Mouse (Mus musculus) skeletal muscle tissue, adult 2 months (tissue): ENCODE data around the gene Tubb2b.

Source experiments
- DNase-seq: peaks from one replicate; pipeline ENCODE4 v3.0.0-alpha.2; 2012; ENCODE audit warnings: low read depth, low spot score

The Tubb2b gene

DNA sequence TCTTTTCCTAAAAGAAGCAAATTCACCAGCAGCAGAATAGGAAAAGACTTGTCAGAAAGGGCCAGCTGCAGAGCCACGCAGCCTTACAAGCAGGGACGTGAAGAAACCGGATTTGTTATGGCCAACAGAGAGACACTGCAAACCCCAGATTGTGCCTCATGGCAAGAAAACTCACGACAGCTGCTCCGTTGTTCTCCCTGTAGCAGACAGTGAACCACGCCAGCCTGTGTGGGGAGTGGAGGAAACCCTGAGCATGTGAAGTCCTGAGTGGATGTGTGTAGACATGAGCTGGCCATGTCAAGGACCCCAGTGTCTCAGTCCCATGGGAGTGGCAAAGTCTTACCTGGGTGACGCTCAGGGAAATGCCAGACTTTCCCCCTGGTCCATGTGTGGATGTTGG lies 6.3 kb upstream of the Tubb2b start:
- no peak for DNase-seq

DNA sequence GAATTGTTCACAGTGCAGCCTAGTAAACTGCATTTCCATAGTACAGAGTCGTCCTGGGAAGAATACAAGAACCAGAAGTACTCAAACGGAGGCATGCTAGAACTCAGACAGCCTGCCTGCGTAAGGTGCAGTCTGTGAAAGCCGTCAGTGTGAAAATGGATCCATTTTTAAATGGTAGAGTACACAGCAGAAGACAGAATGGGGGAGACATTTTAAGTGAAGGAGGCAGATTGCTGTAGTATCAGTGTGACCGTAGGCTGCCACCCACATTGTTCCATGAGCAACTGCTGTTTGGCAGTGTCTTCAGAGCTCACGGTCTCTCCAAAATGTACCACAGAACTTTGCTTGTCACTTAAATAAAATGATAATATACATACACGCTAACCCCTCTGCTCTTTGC lies 4.0 kb upstream of the Tubb2b start:
- DNase-seq, result no peak

DNA sequence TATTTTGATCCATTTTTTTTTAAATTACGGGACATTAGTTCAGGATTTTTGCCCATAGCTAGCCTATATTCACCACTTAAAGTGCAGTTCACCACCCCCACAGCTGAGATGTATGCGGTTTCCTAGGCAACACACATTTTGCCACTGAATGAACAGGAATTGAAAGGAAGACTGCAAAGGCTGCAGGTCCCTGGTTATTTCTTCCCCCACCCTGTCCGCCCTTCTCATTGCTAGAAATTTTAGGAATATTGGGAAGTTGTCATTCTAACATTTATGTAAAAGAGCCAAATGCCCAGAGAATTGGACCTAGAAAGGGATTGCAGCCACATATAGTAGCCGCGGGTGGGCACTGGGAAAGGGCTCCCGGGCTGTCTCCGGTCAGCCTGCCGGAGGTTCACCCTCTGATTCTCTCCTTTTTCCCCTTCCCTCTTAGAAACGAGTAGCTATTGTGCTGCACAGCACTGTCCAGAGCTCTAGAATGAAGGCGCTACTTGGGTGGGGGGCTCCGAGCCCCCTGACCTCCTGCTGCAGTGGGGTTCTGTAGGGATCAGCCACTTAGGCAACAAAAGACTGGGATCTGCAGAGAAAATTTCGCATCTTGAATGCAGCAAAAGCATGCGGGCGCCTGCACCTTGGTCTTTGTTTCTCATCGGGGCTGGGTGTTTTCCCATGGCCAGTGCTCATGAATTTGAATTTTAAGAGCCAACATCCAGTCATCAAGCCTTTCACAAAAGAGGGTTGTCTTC lies 3.2 kb upstream of the Tubb2b start:
- no peak for DNase-seq

DNA sequence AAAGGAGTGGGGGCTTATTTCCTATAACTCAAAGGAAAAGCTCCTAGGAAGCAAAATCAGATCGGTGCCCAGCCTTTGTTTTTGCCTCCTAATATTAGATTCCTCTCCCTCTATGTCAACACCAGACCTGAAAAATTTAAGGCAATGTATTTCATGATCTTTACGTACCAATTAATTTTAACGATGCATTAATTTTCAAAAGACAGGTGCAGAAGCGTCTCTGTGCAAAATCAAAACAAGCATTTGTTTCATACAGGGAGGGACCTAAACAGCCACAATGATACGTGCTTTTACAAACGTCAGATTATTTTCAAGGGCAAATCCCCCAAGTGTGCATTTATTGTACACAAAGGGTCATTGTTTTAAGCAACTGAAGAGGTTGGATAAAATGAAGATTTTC lies 2.6 kb upstream of the Tubb2b start:
- no peak for DNase-seq

DNA sequence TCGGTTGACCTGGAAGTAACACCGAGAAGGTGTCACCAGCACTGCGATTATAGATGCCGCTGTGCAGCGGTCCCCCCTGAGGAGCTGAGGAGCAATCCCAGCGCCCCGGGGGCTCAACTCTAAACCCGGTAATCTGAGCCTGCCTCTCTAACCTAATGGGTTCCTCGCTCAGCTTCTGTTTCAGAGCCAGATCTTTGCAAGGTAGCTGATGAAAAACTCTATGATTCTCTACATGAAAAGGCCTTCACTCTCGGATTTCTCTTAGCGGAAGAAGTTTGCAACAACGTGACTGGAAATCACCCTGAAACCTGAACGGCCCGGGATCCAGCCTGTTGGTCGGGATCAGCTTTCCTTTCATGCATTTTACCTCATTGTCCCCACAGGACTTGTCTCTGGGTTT lies 2.0 kb upstream of the Tubb2b start:
- DNase-seq, result no peak

DNA sequence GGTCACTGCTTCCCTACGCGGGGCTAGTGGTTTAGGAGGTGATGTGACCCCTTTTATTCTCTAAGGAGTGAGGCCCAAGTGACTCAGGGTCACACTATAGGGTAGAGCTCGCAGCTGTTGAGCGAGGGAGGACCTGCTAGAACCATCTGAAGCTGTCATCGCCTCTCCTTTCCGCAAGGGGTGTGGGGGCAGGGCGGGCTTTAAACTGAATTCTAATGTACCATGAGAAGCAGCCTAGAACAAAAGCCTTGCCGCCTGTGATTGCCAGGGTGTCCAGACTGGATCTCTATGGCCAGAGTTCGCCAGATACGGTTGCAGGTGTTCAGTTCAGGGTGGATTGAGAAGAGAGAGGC lies 1.4 kb upstream of the Tubb2b start:
- no peak for DNase-seq

DNA sequence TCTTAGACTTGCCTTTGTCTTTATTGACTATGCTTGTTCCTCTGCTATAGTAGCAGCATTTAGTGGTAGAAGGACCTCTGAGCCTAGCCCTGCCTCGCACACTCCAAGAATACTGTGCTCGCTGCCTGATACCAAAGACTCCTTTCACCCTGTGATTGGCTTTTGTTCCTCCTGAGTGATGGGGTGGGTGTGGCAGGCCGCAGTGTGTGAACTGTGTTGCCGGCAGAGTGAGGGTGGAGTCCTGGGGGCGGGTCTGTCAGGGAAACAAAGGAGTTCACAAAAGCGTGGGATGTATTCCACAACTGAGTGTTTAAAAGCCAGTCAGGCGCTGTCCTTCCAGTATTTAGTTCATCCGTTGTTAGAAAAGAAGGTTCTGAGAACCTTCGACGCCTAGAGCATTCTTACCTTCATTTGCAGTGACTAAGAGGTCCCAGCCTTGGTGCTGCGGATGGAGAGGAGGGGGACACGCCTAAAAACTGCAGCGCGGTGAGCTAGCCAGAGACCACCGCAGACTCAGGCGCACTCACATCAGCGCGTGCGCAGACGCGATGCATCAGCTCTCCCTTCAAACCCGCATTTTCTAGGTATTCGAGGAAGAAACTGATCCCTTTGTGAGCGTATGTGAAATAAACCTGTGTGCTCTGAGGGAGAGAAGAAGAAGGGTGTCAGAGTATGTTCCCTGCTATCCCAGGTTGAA lies 893 bp upstream of the Tubb2b start:
- no peak for DNase-seq

DNA sequence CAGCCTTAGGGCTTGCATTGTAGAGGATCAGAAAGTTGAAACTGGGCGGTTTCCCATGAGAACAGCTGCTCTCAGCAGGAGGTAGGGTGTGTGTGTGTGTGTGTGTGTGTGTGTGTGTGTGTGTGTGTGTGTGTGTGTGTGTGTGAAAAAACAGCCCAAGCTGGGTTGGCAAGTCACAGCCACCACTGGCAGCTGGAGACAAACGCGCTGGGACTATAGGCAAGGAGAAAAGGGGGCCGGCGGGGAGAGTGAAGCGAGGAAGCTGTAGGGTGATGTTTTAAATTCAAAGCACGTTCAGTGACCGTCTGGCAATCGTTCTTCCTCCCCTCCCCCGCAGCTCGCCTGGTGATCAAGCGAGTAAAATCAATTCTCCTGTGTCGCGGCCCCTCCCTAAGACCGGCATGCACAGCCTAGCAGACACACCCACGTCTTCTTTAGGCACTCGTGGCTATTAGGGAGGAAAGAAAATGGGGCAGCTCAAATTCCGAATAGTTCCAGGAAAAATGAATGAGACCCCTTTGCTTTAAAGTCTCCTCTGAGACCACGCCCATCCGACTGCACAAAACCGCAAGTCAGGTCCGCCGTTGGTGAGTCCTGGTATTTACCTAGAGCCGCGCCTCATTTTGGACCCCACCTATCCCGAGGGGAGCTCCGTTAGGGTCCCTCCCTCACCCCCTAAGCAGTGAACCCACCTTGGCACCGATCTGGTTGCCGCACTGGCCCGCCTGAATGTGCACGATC lies 611 bp downstream of the Tubb2b start:
- no peak for DNase-seq

DNA sequence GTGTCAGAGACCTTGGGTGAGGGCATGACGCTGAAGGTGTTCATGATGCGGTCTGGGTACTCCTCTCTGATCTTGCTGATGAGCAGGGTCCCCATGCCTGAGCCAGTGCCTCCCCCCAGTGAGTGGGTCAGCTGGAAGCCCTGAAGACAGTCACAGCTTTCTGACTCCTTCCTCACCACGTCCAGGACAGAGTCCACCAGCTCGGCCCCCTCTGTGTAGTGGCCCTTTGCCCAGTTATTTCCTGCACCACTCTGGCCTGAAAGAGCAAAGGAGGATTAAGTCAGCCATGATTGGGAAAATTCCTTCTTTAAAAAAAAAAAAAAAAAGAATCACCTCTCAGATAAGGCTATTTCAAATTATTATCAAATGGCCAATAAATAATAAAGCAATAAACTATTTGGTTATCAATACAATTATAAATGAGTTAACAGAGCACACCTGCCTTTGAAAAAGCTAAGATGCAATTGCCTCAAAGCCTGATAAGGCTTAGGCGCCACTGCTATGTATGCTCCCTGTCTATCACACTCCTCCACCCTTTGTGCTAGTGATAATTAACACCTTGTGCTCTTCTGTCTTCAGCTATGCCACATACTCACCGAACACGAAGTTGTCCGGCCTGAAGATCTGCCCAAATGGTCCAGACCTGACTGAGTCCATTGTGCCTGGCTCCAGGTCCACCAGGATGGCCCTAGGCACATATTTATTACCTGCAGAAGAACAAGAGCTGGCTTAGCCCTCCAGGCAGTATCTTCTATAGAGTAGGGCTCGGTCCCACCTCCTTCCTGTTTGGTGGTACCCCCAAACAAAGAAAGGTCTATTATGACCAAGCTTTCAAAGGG lies 1.8 kb downstream of the Tubb2b start:
- DNase-seq, result no peak

DNA sequence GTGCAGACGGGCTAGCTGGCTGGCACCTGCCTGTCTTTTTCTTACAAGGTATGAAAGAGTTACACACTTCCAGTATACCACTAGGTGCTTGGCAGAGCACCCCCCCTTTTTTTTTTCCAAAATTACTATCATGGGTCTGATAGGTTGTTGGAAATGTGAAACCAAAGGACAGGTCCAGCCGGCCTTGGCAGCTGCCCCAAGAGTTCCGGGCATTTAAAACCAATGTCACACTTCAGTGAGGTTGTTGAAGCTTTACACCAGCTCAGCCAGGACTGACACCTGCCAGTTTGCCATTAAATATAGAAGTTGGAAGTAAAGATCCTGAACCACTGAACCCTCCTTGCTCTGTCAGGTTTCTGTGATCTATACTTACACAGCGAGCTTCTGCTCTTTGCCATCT lies 4.6 kb downstream of the Tubb2b start:
- DNase-seq, result peak; percentile 45

DNA sequence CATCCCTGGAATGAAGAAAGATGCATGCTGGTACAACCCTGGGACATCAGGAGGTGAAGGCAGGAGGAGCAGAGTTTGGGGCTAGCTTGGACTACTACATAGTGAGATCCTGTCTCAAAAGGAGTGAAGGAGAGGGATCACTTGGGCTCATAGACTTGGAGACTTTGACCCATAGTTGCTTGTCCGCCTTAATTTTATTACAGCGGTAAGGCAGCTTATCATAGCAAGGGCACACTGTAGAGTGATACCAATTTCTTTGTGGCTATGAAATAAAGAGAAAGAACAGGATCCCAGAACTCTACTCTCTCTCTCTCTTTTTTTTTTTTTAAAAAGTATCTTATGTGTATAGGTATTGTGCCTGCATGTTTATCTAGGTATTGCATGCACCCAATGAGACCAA lies 9.7 kb downstream of the Tubb2b start:
- no peak for DNase-seq

DNA sequence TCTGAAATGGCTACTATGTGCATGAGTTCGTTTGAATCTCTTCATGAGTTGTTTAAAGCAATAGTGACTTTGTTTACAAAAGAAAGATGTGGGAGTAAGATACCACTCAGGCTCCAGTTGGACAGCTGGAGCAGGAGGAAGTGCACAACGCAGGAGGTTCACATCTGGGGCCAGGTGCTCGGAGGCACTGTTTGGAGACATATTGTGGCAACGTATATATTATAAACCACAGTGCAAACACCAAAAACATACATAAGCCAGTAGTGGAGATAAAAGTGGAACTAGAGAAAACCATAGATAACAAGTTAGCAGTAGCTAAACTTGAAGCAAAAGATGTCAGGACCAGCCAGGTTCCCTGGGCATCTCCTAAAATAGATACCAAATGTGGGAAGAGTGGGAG lies 10.9 kb downstream of the Tubb2b start:
- DNase-seq, result no peak

DNA sequence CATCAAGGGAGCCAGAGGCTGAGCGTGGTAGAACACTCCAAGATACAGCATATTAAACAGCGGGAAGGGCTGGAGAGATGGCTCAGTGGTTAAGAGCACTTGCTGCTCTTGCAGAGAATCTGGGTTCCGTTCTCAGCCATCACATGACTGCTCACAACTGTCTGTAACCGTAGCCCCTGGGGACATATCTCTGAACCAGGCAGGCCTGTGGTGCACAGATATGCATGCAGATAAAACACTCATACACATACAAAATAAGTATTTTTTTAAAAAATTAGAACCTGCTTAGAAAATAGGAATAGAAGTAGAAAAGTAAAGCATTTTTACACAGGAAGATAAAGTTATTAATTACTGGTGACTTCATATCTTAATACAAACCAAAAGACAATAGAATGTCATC lies 11.4 kb downstream of the Tubb2b start:
- DNase-seq, result no peak

DNA sequence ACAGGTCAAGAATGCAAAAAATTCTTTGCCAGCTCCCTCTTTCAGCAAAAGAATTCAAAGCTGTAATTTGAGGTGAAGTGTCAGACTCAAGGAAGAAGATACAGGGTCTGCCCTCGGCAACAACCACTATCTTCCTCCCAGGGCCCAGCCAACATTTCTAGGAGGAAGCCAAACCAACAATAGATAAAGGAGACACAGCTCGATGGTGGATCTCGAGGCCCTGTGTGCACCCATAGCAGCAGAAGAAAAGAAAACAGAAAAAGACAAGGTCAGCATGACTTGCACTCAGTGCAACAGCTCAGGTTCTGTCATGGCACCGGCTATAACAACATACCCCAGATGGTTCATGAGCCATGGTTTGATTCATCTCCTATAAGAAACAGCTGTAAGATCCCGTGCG lies 13.8 kb downstream of the Tubb2b start:
- DNase-seq, result no peak

DNA sequence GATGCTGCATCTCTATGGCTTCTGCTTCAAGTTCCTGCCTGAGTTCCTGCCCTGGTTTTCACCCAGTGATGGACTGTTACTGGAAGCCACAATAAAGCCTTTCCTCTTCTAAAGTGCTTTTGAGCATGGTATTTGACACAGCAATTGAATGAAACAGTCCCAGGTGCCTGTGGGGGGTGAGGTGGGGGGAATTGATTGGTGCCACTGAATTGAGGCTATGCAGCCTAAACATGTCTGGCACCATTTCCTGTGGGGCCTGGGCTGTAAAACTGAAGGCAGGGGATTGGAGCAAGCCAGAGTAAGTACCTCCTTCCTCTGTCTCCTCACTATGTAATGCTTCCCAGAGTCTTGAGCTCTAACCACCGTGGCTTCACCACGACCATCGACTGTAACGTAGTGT lies 15.6 kb downstream of the Tubb2b start:
- DNase-seq, result no peak

DNA sequence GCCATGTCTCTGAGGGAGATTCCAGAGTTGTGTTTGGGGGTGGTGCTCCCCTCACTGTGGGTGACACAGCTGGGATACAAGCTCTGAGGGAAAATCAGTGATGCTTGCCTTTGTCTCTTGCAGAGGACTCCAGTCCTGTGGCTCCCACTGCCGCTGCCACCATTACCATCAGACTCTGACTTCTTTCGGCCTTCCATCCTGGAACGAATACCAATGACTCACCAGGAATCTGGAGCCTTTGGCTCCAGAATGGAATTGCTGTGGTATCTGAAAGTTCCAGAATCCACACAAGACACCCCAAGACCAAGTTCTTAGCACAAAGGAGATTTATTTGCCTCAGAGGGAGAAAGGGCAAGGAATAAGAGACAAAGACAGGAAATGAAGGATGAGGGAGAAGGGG lies 17.2 kb downstream of the Tubb2b start:
- DNase-seq, result no peak

DNA sequence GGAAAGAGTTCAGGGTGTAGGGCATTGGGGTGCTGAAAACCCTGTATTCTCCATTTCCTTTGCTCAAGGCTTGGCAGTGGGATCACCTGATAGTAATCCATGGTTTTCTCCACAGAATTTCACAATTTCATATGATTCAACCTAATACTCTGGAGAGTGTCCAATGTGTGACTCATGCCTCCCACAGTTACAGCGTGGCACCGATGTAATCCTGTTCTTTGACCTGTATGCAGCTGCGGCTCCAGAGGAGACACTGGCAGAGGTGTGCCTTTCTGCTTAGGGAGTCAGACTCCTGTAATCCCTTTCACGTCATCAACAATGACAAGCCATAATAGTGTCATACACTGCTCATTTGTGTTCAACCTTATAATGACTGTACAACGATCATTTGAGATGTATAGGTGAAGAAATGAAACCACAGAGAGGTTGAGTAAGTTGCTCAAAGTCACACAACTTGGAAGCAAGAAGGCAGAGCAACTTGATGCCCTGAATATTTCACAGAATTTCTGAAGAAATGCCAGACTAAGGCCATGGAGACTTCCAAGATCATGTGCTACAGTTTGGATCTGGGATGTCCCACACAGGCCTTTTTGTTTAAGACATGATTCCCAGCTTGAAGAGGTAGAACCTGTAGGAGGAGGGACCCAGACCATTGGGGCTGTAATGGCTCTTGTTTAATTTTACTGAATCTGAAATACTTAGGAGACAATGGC lies 17.7 kb downstream of the Tubb2b start:
- DNase-seq, result peak; percentile 60

DNA sequence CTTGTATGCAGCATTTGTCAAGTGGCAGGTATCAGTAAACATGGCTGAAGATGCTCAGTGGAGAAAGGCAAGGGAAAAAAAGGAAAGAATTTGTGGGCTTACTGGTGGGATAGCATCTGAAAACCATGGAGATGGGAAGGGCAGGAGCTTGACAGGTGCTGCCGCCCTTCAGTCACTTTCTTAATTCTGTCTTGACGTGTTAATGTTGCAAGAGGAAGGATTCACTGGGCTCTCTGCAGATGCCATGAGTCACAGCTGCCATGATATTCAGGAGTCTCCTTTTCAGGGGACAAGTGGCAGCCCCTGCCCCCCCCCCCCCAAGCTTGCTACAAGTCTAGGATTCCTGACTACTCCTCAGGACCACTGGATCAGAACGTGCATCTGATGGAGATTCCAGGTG lies 18.4 kb downstream of the Tubb2b start:
- DNase-seq, result no peak

DNA sequence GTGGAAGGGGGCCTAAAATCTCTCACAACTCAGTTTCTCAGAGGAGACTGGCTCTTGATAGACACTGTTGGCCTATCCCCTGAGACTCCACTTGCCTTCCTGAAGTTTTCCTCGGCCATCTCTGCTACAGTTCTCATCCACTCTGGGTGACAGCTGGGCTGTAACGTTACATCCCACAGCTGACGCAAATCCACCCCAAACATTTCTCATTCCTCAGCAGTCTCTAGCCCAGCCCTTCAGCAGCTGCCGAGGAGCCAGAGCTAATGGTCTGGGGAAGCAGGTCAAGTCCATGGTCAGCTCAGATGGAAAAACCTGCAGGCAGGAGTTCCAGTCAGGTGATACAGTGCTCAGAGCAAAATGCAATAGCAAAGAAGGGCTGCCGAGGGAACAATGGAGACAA lies 19.2 kb downstream of the Tubb2b start:
- no peak for DNase-seq

DNA sequence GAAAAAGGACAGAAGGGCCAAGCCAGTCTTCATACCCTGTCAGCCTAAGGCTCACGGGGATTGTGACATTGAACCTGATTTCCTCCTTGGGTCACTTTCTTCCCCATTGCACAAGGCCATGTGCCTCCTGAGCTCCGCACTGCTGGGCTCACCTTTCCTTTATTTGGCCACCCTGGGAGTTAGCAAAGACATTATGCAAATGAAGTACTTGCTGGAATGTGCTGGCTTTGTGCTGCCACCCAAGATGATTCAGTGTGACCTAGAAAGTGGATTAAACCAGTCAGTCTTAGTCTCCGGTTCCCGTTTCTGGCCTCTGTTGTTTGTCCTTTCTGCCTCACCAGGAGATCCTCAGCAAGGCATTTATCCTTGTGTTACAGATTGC lies 20.6 kb downstream of the Tubb2b start:
- DNase-seq, result no peak

DNA sequence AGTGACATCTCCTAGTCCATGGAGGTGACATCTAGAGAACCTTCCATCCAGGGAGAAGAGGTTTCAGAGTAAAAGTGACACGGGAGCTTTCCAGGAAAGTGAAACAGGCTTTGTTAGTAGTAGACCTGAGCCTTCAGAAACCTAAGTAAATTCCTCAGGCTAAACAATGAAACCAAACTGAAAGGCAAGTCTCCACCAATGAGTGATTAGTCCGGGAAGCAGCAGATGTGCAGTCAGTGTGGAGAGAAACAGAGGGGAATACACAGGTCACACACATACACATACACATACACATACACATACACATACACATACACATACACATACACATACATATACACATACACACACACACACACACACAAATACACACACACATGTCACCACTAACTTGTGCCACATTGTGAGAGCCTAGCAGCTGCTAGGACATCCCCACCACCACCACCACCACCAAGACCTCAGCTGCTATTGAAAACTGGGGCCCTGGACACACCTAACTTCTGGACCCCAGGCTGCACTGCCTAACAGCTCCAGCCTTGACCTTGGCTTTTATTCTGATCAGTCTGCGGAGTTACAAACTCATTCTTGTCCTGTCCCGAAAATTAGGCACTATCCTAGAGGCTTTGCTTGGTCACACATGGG lies 21.1 kb downstream of the Tubb2b start:
- DNase-seq, result no peak
